Mouse (Mus musculus) heart, postnatal 0 days (tissue): ENCODE measurements at regions not wholly inside any gene's neighbourhood (a gene's known extent, or its start where the extent isn't known, plus 50 kb on each side); places are given as distances from the start of the nearest gene placed in this dataset.

Source experiments
- ATAC-seq: fragments of 200-750 bp; cut with Nextera tagmentation; 2 replicates; pipeline ENCODE4 v1.8.0; 2017; ENCODE audit warnings: low read depth, moderate number of reproducible peaks, moderate library complexity; ENCODE audit not compliant: insufficient read depth
- DNase-seq: peaks from one replicate; pipeline ENCODE4 v3.0.0-alpha.2; 2016; ENCODE audit warnings: low spot score
- H3K27ac ChIP-seq: fragments of 300-500 bp; sonication (generic); 2 replicates; pipeline ENCODE4 v1.5.1; 2014; ENCODE audit warnings: low read depth, mild to moderate bottlenecking
- H3K27me3 ChIP-seq: fragments of 300-500 bp; sonication (generic); 2 replicates; pipeline ENCODE4 v1.6.1; 2014; ENCODE audit warnings: low read length, mixed read lengths; ENCODE audit not compliant: control insufficient read depth, insufficient read depth
- H3K36me3 ChIP-seq: fragments of 300-500 bp; sonication (generic); replicated peaks from 2 replicates; pipeline ENCODE4 v1.6.1; 2014; ENCODE audit warnings: low read length, mixed read lengths; ENCODE audit not compliant: control insufficient read depth, insufficient read depth
- H3K4me1 ChIP-seq: fragments of 300-500 bp; sonication (generic); 2 replicates; pipeline ENCODE4 v1.6.1; 2014; ENCODE audit warnings: antibody characterized with exemption; ENCODE audit not compliant: control insufficient read depth, insufficient read depth
- H3K4me2 ChIP-seq: fragments of 300-500 bp; sonication (generic); 2 replicates; pipeline ENCODE4 v1.6.1; 2014; ENCODE audit warnings: low read depth, mild to moderate bottlenecking, low read length, moderate library complexity
- H3K4me3 ChIP-seq: fragments of 300-500 bp; sonication (generic); 2 replicates; pipeline ENCODE4 v1.5.1; 2014; ENCODE audit warnings: low read depth, low read length
- H3K9ac ChIP-seq: fragments of 300-500 bp; sonication (generic); replicated peaks from 2 replicates; pipeline ENCODE4 v1.6.1; 2014; ENCODE audit warnings: low read depth, low read length, mixed read lengths
- H3K9me3 ChIP-seq: fragments of 300-500 bp; sonication (generic); replicated peaks from 2 replicates; pipeline ENCODE4 v1.6.1; 2016; ENCODE audit warnings: low read length; ENCODE audit not compliant: control insufficient read depth
- CTCF ChIP-seq: IDR thresholded peaks from 2 replicates; pipeline ENCODE4 v1.5.1; 2016; ENCODE audit warnings: antibody characterized with exemption, control low read depth, low read depth
- EP300 ChIP-seq: IDR thresholded peaks from 2 replicates; pipeline ENCODE4 v1.6.1; 2016; ENCODE audit warnings: antibody characterized with exemption, low read depth
- WGBS: fragments of 180-500 bp; shearing (Covaris S2); extraction: QIAGEN DNeasy Blood & Tissue Kit; methylation state at CpG from one replicate; pipeline ENCODE4 v1.1.7; 2014; 5-methylcytosine and 5-hydroxymethylcytosine counted together

- H3K9me3 ChIP-seq: no peaks in the 10 kb centered on the region
- TF ChIP-seq EP300 (no peak), CTCF (no peak)
- ATAC-seq: no peak
- H3K4me3 ChIP-seq: no peak overlapping the region
- no peak overlapping the region for H3K4me2 ChIP-seq
- no peaks in the 10 kb centered on the region for H3K4me1 ChIP-seq
- H3K27ac ChIP-seq: no peak overlapping the region
- no peak overlapping the region for H3K9ac ChIP-seq
- DNase-seq: no peak
- H3K27me3 ChIP-seq: no peaks in the 10 kb centered on the region
- H3K36me3 ChIP-seq: no peaks in the 10 kb centered on the region
- 38% methylated on average over 1 of the region's 1 CpGs for WGBS
These were observed 157.4 kb downstream of the Phf3 start for GRCm38 (mm10) chr1:30716346-30716745.

GRCm38 (mm10) chr1:30701116-30701515 lies 172.6 kb downstream of the Phf3 start:
- Histone ChIP-seq H3K27ac (no peak overlapping the region), H3K9ac (no peak overlapping the region), H3K4me1 (no peaks in the 10 kb centered on the region), H3K4me3 (no peak overlapping the region), H3K36me3 (no peaks in the 10 kb centered on the region), H3K9me3 (no peaks in the 10 kb centered on the region), H3K4me2 (no peak overlapping the region), H3K27me3 (no peaks in the 10 kb centered on the region)
- TF ChIP-seq CTCF (no peak), EP300 (no peak)
- DNase-seq (no peak), ATAC-seq (no peak)
- 74% methylated on average over 3 of the region's 3 CpGs for WGBS

- no peak for ATAC-seq
- H3K4me1 ChIP-seq: no peaks in the 10 kb centered on the region
- H3K27ac ChIP-seq: no peak overlapping the region
- TF ChIP-seq EP300 (no peak), CTCF (peak; percentile 50)
- H3K4me2 ChIP-seq: no peak overlapping the region
- peak; percentile 14 for DNase-seq
- H3K4me3 ChIP-seq: no peak overlapping the region
- 42% methylated on average over 10 of the region's 10 CpGs for WGBS
- no peaks in the 10 kb centered on the region for H3K27me3 ChIP-seq
- H3K9ac ChIP-seq: no peak overlapping the region
- H3K9me3 ChIP-seq: no peaks in the 10 kb centered on the region
- no peaks in the 10 kb centered on the region for H3K36me3 ChIP-seq
These were observed 173.2 kb downstream of the Phf3 start for GRCm38 (mm10) chr1:30700399-30701081.

- Histone ChIP-seq H3K4me1 (no peaks in the 10 kb centered on the region), H3K36me3 (no peaks in the 10 kb centered on the region), H3K4me2 (no peak overlapping the region), H3K9me3 (no peaks in the 10 kb centered on the region), H3K9ac (no peak overlapping the region), H3K27me3 (no peaks in the 10 kb centered on the region), H3K4me3 (no peak overlapping the region), H3K27ac (no peak overlapping the region)
- no peak for TF ChIP-seq EP300
- TF ChIP-seq CTCF: no peak
- DNase-seq: no peak
- no peak for ATAC-seq
These were observed 177.4 kb downstream of the Phf3 start for GRCm38 (mm10) chr1:30696342-30696741.

- H3K9me3 ChIP-seq: no peaks in the 10 kb centered on the region
- no peaks in the 10 kb centered on the region for H3K27me3 ChIP-seq
- H3K27ac ChIP-seq: no peak overlapping the region
- DNase-seq: no peak
- H3K4me1 ChIP-seq: no peaks in the 10 kb centered on the region
- TF ChIP-seq EP300 (no peak), CTCF (no peak)
- ATAC-seq: no peak
- H3K4me3 ChIP-seq: no peak overlapping the region
- 70% methylated on average over 3 of the region's 3 CpGs for WGBS
- H3K4me2 ChIP-seq: no peak overlapping the region
- no peak overlapping the region for H3K9ac ChIP-seq
- H3K36me3 ChIP-seq: no peaks in the 10 kb centered on the region
These were observed 188.4 kb downstream of the Phf3 start for GRCm38 (mm10) chr1:30685318-30685717.

GRCm38 (mm10) chr1:30683889-30684288 lies 189.8 kb downstream of the Phf3 start:
- WGBS: 63% methylated on average over 2 of the region's 2 CpGs
- ATAC-seq: no peak
- H3K9ac ChIP-seq: no peak overlapping the region

More at GRCm38 (mm10) chr1:30683889-30684288, 189.8 kb downstream of the Phf3 start:
- Histone ChIP-seq H3K27me3 (no peaks in the 10 kb centered on the region), H3K4me1 (no peaks in the 10 kb centered on the region), H3K4me3 (no peak overlapping the region), H3K4me2 (no peak overlapping the region), H3K9me3 (no peaks in the 10 kb centered on the region), H3K36me3 (no peaks in the 10 kb centered on the region), H3K27ac (no peak overlapping the region)
- TF ChIP-seq CTCF: no peak
- TF ChIP-seq EP300: no peak
- no peak for DNase-seq
